Mouse (Mus musculus) lung, adult 2 months (tissue): Measurements from ENCODE around the gene Zswim1.

ENCODE experiments used
- CTCF ChIP-seq: fragments of 200-500 bp; IDR thresholded peaks from 2 replicates; pipeline ENCODE4 v1.5.1; 2011; ENCODE audit warnings: mild to moderate bottlenecking, low read length, control low read depth; ENCODE audit not compliant: insufficient read depth
- POLR2A ChIP-seq: fragments of 200-500 bp; IDR thresholded peaks from 2 replicates; pipeline ENCODE4 v1.6.1; 2011; ENCODE audit warnings: low read depth, mild to moderate bottlenecking, control low read depth, low read length, borderline replicate concordance; ENCODE audit errors: extremely low read depth

DNA sequence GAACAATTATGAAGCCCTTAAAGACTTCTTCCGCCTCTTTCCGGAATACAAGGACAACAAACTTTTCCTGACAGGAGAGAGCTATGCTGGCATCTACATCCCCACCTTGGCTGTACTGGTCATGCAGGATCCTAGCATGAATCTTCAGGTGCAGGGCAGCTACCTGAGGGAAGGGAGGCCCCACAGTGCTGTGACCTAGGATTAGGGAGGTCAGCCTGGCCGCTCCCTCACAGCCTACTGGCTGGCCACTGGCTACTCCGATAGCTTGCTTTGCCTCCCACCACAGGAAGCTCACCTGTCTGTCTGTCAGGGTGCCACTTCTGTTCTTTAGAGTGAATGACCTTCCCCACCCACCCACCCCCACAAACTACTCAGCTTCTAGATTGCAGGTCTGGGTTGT lies 12.7 kb downstream of the Zswim1 start:
- no peak for TF ChIP-seq CTCF
- TF ChIP-seq POLR2A, result peak; percentile 17; the same call in 1 of the 2 replicates
